Mouse (Mus musculus) testis, adult 2 months (tissue): ENCODE data around the gene Tmod4.

Experiments
- CTCF ChIP-seq: fragments of 200-500 bp; IDR thresholded peaks from 2 replicates; pipeline ENCODE4 v1.5.1; 2012; ENCODE audit warnings: low read depth, mild to moderate bottlenecking, inconsistent platforms, low read length, moderate library complexity; ENCODE audit not compliant: control insufficient read depth, insufficient read depth, insufficient replicate concordance
- POLR2A ChIP-seq: fragments of 200-500 bp; IDR thresholded peaks from 2 replicates; pipeline ENCODE4 v1.6.1; 2012; ENCODE audit warnings: low read depth, mild to moderate bottlenecking, inconsistent platforms, low read length, moderate library complexity; ENCODE audit not compliant: control insufficient read depth

- TF ChIP-seq CTCF: no peak
- TF ChIP-seq POLR2A: no peak
Observed at GRCm38 (mm10) chr3:95135023-95135422, 10.7 kb downstream of the Tmod4 start.
